Mouse (Mus musculus): ENCODE data around the gene Gm16253.

Gene Gm16253

DNA sequence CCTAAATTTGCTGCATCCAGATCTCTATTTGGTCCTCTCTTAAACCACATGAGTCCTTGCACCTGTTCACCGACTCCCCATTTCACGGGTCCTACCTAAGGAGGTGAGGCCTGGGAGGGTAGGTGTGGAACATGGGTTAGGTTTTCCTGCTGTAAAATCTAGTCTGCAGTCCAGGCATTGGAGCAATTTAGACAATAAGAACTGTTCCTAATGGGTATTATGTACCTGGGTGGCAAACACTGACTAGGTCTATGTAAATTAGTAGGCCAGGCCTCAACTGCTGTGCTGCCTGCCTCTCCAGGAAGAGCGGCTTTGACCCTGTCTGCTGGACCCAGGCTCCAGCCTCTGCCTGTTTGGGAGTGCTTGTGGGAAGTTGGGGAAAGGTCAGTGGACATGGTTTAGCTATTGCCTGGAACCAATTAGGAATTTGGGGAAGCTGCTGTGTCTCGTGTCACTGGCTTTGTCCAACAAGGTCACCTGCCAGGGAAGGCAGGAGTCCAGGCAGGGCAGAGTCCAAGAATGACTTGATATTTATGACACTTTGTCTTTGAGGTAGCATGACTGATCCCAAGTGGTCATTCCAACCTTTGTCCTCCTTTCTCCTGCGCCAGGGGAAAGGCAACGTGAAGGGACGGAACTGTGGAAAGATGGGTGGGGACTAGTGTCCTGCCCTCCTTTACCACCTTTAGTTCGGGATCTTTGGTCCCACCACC lies 1.4 kb upstream of the Gm16253 start:
- DNase-seq = peak; percentile 93

GRCm38 (mm10) chr3:96576005-96576658 lies 652 bp upstream of the Gm16253 start:
- DNase-seq = peak; percentile 90

GRCm38 (mm10) chr3:96577566-96577965 lies 782 bp downstream of the Gm16253 start:
- no peak for DNase-seq

GRCm38 (mm10) chr3:96578561-96579238 lies 1.9 kb downstream of the Gm16253 start:
- DNase-seq = no peak

GRCm38 (mm10) chr3:96579239-96579750 lies 2.5 kb downstream of the Gm16253 start:
- no peak for DNase-seq

DNA sequence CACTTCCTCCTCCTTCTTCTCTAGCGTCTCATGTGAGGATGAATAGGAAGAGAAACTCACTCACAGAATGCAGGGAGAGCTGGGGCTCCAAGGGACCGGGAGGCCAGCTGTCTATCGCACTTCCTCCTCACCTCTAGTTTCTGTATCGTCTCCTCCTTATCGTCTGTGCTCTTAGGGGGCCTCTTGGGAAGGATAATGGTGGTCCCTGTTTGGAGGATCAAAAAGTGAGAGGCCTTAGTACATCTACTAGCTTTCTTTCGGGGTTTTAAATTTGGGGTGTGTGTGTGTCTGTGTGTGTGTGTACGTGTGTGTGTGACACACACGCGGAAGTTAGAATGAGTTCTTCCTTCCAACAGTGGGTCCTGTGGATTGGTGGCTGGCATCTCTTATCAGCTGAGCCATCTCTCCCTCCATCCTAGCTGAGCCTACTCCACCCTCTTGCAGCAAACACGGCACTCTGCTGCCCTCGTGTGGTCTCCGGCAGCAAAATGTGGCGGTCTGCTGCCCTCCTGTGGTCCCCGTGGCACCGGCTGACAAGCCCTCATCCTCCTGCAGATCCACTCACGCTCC lies 3.2 kb downstream of the Gm16253 start:
- DNase-seq = peak; percentile 84

GRCm38 (mm10) chr3:96581141-96581540 lies 4.4 kb downstream of the Gm16253 start:
- DNase-seq = no peak

GRCm38 (mm10) chr3:96581771-96582515 lies 5.2 kb downstream of the Gm16253 start:
- DNase-seq = no peak

DNA sequence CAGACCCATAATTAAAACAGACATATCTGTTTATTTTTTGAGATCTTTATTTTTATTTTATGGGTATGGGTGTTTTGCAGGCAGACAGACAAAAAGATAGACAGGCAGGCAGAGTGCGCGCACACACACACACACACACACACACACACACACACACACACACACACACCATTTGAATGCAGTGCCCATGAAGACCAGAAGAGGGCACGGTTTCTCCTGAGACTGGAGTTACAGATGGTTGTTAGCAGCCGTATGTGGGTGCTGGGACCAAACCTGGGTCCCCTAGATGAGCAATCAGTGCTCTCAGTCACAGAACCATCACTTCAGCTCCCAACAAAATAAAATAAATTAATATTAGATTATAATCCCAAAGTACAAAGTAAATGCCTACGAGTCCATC lies 6.6 kb downstream of the Gm16253 start:
- DNase-seq = no peak

DNA sequence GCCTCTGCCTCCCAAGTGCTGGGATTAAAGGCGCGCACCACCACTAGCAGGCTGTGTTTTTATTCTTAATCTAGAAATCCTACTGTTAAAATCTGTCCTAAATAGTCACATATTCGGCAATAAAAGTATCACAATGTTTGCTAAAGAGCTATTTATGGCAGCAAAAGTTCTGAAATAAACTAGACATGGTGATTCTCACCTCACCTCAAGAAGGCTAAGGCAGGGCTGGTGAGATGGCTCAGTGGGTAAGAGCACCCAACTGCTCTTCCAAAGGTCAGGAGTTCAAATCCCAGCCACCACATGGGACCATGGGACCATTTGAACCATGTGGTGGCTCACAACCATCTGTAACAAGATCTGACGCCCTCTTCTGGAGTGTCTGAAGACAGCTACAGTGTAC lies 13.9 kb downstream of the Gm16253 start:
- DNase-seq = no peak

DNA sequence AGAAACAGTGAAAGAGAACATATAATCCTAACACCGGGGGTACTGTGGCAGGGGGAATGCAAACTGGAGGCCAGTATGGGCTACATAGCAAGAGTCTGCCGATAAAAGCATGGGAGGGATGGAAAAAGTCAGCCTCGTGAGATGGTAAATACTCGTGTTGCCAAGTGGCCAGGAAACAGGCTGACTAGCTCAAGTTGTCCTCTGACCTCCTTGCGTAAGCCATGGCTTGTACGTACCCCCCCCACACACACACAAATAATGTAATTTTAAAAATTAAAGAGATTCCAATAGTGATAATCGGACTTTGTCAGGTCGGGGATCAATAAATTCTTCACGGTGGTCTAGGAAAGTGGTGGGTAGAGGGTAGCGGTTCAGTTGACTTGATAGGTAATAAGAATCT lies 16.6 kb downstream of the Gm16253 start:
- peak; percentile 48 for DNase-seq

- DNase-seq = peak; percentile 95
These were observed 17.2 kb downstream of the Gm16253 start, which contains the start of gene Polr3gl for GRCm38 (mm10) chr3:96593790-96594560. Gene Polr3gl (minus strand): TSS chr3:96594181.

GRCm38 (mm10) chr3:96594851-96595250 lies 18.1 kb downstream of the Gm16253 start:
- no peak for DNase-seq

GRCm38 (mm10) chr3:96595661-96596060 lies 18.9 kb downstream of the Gm16253 start:
- no peak for DNase-seq

GRCm38 (mm10) chr3:96596228-96596707 lies 19.5 kb downstream of the Gm16253 start, which contains the start of gene Ankrd34a:
Gene Ankrd34a (plus strand): TSS chr3:96596636.
- peak; percentile 22 for DNase-seq

DNA sequence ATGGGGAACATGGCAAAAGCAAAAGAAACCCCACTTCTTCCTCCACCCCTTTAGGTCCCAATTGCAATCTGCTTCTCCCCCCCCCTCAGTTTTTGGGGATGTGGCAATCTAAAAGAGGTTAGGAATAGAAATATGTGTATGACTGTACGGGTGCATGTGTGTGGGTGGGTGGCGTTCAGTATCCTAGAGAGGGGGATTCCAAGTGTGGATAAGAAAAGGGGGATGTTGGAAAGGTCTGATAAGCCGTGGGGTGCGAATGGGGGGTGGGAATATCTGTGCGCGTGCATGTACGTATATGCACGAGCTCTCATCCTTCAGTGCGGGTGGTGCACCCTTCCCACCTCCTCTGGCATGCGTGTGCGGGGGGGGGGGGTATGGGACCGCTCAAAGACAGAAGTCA lies 20.1 kb downstream of the Gm16253 start:
- DNase-seq = no peak

GRCm38 (mm10) chr3:96597435-96597891 lies 20.7 kb downstream of the Gm16253 start:
- DNase-seq = no peak

DNA sequence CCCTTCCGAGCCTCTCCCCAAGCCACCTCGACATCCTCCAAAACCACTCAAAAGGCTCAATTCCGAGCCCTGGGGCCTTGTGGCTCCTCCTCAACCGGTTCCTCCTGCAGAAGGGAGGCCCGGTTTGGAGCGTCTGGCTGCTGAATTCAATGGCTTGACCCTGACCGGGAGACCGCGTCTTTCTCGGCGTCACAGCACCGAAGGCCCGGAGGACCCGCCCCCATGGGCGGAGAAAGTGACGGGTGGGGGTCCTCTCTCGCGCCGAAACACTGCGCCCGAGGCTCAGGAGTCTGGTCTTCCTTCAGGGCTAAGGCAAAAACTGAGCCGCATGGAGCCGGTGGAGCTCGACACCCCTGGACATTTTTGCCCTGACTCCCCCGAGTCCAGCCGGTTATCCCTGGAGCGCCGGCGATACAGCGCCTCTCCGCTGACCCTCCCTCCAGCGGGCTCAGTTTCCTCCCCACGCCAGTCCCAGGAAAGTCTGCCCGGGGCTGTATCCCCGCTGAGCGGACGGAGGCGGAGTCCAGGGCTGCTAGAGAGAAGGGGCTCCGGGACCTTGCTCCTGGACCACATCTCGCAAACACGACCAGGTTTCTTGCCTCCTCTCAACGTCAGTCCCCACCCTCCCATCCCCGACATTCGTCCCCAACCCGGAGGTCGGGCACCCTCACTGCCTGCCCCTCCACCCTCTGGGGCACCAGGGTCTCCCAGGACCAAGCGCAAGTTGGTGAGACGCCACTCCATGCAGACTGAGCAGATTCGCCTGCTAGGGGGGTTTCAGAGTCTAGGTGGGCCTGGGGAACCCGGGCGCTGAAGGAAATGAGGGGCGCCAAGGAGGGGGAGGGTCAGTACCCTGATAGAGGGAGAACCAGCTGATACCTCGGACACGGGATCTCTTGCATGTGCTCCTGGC lies 21.6 kb downstream of the Gm16253 start:
- DNase-seq = peak; percentile 47

DNA sequence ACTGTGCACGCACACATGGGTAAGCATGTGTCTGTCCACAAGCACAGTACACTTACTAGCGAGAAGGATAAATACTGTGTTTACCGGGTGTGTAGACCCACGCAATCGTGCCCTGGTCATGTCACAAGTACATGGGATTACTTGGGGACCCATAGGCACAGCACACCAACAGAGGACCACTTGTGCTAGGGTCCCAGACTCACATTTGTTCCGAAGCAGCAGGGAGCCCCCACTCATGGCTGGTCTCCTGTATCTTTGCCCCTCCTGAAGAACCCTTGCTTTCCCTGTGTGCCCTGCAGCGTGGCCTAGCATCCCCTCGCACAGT lies 22.2 kb downstream of the Gm16253 start:
- no peak for DNase-seq

DNA sequence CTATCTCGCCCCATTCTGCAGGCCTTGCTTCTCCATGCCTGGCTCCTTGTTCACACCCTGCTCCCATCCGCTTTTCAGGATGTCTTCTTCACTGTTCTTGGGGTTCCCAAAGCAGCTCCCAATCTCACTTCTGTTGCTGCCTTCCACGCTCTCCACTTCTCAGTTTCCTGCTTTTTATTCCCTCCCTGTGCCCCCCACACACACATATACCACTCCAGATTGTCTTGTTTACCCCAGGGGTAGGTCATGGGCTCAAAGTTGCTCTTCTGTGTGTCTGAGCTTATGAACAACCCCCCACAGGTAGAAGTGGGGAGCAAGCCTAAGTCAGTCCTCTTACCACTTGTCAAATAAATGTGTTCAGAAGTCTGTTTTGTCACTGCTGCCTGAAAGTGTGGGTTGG lies 22.6 kb downstream of the Gm16253 start:
- DNase-seq = no peak
